Mouse (Mus musculus): Measurements from ENCODE around the gene Zfp280c. TPM values are rescaled to one million over a fixed set of nuclear protein-coding genes. Genes with fewer than 3 reads are reported as not detected.

Zfp280c gene
- polyA plus RNA-seq, 1 experiment from 2014 or later, result 19.7 TPM

Small RNA genes within 50 kb of the gene (microRNA-seq; reads per million reads assigned to microRNA genes)
- not detected for gene Gm27828

Other genes with a start within 250 kb of the Zfp280c start
- 2.6 and 2.7 TPM in 2 replicates for gene Elf4, start 131.4 kb downstream of the Zfp280c start, polyA plus RNA-seq (2016; fragmentation: Nextera tagmentation; extraction: Ambion mirVana)
- gene Aifm1, start 80.9 kb downstream of the Zfp280c start, polyA plus RNA-seq (2016; fragmentation: Nextera tagmentation; extraction: Ambion mirVana), result 80.1 and 80.3 TPM in 2 replicates
- gene Rab33a, start 75.2 kb downstream of the Zfp280c start, polyA plus RNA-seq (2016; fragmentation: Nextera tagmentation; extraction: Ambion mirVana), result 7.0 and 7.2 TPM in 2 replicates
- gene Slc25a14, start 28.9 kb upstream of the Zfp280c start, polyA plus RNA-seq (2016; fragmentation: Nextera tagmentation; extraction: Ambion mirVana), result 16.6 and 20.1 TPM in 2 replicates
- not detected in 2 replicates for gene Gpr119, start 80.0 kb upstream of the Zfp280c start, polyA plus RNA-seq (2016; fragmentation: Nextera tagmentation; extraction: Ambion mirVana)
- 22.4 and 25.4 TPM in 2 replicates for gene Rbmx2, start 100.5 kb upstream of the Zfp280c start, polyA plus RNA-seq (2016; fragmentation: Nextera tagmentation; extraction: Ambion mirVana)